Mouse (Mus musculus): ENCODE measurements around the gene Stap2.
A peak's percentile ranks its signal among the peaks of the same experiment; 100 is the strongest.

GRCm38 (mm10) chr17:56036901-56037287, 31.5 kb upstream of the Stap2 start:
- TF ChIP-seq POLR2A (IDR thresholded peaks at IDR 0.05; ENCODE audit: borderline replicate concordance, extremely low read depth, low read depth, low read length) = no peak
- TF ChIP-seq CTCF (IDR thresholded peaks at IDR 0.05; ENCODE audit: insufficient read depth, low read length) = peak; percentile 11; the same call in 1 of the 2 replicates

All from lung, adult 2 months (tissue).